Mouse (Mus musculus): ENCODE measurements around the gene Polrmt.

Polrmt gene

DNA sequence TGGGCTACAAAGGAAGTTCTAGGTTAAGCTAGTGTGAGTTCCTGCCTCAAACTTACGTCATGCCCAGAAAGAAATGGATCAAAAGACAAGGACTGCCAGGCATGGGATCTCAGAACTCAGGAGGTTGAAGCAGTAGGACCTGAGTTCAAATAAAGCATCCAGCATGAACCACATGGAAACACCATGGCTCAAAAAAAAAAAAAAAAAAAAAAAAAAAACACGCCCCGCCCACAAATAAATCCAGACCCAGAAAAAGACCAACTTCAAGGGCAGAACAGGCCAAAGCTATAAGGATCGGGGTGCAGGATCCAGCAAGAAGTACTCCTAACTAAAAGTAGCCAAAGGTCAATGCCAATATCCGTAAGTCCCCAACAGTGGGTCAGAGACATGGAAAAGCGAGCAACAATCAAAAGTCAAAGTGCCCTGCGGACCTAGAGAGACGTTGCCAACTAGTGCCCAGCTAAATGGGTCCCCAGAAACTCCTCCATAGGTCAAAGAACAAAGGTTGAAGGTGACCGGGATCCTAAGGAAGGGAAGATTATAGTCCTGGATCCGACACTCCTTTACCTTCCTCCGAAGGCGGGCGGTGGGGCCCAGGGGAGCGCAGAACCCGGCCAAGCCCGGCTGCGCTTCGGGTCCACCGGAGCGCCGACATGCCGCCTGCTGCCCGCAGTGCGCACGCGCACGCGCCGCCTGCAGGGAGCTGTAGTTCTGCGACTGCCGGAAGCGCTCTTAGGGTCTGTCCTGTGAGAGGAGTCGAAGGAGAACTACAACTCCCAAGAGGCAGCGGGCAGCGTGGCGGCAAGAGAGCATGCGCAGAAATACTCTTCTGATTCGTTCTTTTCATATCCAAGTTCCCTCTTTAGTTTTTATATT lies at the start of gene Polrmt:
Gene Polrmt (minus strand): TSS at position 684 of the 876 bp plus-strand sequence.
- DNase-seq (ENCODE audit: low spot score) = peak; percentile 96

DNA sequence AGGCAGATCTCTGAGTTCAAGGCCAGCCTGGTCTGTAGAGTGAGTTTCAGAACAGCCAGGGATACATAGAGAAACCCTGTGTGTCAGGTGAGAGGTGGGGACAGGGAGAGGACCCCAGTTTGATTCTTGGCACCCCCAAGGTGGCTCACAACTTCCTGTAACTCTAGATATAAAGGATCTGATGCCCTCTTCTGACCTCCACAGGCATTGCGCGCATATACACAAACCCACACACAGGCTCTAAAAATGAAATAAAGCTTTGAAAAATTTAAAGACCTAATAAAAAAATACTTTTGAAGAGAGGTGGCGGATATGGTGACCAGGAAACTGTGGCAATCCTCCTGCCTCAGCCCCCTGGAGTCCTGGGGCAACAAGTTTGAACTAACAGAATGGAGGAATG lies 49.5 kb upstream of the Polrmt start:
- no peak for DNase-seq (ENCODE audit: low spot score)

DNA sequence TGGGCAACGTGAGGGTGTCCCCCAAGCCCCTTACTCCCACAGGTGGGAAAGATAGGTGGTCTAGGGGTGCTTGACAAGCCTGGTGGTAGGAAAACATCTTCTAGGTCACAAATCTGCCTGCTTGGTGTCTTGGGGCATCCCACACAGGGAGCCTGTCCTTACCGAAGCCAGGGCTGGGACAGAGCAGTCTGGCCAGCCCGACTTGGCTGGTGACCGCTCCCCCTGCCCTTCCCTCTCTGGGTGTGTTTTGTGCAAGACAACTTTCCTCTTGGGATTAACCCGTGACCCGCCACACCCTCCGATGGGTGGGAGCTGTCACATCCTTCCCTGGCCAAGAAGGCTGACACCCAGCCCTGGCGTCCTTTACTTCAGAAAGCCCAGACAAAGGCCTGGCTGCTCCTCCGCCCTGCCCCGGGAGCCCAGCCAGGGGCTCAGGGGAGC lies 48.1 kb upstream of the Polrmt start:
- no peak for DNase-seq (ENCODE audit: low spot score)

DNA sequence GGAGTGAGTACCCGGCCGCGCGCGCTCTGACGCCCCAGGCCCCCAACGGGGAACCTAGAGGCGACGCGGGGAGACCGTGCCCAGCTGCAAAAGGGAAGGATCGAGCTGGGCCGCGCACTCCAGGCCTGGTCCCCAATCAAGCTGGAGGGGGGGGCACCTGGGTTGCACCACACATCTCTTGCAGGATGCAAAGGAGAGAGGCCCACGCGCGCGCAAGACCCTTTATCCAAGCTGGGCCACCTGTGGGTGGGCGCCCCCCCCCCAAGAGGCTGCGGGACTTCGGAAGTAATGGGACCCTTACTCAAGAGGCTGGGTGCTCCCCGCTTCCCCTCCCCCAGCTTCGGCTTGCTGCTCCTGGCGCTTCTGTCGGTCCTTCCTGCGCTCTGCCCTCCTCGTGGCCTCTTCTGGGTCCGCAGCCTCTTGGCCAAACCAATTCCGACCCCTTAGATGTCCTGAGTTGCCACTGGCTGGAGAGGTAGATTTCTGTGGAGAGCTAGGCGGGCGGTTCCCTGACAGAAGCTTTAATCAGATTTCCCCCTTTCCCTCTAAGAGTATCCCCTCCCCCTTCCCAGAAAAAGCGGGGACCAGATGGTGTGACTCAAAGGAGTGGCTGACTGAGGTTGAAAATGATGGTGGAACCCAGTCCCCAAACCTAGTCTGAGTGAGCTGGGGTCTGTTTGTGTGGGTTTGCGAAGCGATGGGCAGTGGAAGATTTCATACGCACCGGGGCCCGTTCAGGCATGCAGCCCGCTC lies 47.5 kb upstream of the Polrmt start:
- no peak for DNase-seq (ENCODE audit: low spot score)

DNA sequence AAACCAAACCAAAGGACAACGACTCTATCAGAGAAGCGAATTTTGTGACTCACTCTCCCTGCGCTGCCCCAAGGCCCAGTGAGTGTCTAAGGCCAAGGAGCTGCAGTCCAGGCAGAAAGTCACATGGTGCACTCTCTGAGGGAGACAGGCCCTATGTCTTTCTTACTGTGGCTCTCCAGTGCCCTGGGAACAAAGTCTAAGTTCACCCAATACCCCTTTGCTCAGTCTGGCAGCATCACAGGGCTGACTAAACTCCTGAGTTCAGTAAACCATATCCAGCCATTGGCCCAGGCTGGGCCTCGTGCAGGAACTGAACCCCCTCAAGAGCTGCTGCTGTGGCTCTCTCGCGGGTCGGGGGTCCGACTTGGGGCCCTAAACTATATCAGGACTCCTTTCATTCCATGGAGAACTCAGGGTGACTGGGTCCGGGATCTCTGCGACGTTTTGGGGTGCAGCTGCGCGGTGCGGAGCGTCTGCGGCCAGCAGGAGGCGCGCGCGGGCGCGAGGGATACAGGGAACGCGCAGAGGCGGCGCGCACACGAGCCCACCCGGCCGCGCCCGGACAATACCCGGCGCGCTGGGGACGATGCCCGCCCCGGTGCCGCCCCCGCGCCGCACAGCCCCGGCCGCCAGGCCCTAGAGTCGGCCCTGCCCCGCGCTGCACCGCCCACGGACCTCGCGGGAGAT lies 46.8 kb upstream of the Polrmt start, which contains the start of gene Palm:
Gene Palm (plus strand): TSS at position 522 of the 687 bp plus-strand sequence.
- peak; percentile 47 for DNase-seq (ENCODE audit: low spot score)

DNA sequence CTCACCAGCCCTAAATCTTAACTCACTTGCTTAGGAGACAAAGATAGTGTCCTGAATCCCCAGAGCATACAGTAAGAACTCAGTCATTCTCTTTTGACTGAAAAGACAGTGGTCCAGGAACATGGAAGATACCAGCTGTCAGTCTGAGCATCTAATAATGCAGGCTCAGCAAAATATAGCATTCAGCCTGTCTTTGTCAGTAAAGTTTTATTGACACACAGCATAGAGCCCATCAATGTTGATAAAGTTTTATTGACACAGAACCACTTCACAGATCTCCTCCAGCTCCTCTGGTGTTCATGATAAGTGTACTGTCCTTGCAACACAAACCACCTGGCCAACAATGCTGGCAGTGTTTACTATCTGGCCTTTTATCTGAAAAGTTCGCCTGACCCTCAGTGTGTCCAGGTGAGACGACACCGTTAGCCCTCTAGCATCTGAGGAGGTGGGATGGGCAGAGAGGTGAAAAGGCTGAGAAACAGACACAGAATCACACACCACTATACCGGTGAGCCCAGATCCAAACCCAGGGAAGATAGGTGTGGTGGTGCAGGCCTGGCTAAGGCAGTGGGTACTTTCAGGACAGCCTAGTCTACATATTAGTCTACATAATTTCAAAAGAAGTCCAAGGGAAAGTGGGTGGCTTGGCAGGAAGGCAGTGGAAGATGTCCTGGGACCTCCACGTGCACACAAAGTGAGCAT lies 46.1 kb upstream of the Polrmt start:
- no peak for DNase-seq (ENCODE audit: low spot score)

DNA sequence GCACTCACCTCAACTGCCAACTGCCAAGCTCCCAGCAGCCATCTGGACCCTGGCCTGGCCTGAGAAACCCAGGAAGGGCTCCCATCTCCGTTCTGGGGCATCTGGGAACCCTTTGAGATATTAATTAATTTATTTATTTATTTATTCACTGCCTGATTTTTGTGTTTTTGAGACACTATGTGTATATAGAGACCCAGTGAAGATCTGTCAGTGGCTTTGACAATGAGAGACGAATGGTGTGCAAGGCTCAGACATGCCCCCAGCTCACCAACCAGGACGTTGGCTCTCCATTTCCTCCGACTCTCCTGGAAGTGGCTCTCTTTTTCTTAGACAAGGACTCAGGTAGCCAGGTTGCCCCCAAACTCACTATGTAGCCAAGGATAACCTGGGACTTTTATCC lies 44.5 kb upstream of the Polrmt start, which contains the start of gene Prss57:
Gene Prss57 (minus strand): TSS at position 101 of the 400 bp plus-strand sequence.
- DNase-seq (ENCODE audit: low spot score) = no peak

DNA sequence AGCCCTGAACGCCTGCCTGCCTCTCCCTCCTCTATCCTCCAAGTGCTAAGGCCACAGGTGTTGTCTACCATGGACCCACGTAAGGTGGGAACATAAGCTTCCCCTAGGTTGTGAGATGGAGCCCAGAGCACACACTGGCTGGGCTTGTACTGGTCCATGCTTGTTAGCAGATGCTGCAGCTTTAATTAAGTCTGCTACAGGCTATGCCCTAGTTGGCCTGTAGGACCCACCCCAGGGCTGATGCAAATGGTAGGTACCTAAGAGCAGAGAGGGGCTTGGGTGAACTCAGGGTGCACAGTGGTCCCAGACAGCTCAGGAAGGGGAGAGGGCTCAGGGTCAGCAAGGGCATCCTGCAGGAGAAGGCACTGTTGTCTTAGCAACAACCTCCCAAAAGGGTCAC lies 43.2 kb upstream of the Polrmt start:
- no peak for DNase-seq (ENCODE audit: low spot score)

DNA sequence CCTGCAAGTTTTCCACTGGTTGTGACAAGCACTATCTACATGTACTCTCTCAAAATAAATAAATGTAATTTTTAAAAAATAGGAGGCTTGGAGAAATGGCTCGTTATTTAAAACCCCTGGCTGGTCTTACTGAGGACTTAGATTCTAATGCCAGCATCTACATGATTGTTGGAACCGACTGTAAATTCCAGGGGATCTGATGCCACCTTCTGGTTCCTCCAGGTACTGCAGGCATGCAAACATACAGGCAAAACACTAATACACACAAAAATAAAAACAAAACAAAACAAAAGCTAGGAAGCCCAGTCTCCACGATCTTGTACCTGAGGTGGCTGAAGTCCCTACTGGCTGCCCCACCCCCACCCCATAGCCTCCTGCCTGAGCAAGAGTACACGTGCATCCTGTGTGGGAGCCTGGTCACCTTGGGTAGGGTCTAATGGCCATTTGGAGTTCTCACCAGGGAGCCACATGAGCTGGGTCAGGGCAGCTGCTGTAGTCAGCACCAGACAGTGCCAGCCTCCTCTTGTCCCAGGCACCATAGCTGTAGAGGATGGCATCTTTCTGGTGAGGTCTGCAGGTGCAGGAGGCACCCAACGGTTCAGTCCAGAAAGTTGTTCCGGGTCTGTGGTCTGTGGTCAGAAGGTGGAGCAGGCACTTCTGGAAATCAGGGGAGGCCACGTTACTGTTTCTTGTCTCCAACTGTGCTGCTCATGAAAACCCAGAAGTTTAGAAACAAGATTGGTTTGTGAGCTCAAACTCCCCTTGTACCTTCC lies 42.2 kb upstream of the Polrmt start:
- DNase-seq (ENCODE audit: low spot score) = peak; percentile 74

DNA sequence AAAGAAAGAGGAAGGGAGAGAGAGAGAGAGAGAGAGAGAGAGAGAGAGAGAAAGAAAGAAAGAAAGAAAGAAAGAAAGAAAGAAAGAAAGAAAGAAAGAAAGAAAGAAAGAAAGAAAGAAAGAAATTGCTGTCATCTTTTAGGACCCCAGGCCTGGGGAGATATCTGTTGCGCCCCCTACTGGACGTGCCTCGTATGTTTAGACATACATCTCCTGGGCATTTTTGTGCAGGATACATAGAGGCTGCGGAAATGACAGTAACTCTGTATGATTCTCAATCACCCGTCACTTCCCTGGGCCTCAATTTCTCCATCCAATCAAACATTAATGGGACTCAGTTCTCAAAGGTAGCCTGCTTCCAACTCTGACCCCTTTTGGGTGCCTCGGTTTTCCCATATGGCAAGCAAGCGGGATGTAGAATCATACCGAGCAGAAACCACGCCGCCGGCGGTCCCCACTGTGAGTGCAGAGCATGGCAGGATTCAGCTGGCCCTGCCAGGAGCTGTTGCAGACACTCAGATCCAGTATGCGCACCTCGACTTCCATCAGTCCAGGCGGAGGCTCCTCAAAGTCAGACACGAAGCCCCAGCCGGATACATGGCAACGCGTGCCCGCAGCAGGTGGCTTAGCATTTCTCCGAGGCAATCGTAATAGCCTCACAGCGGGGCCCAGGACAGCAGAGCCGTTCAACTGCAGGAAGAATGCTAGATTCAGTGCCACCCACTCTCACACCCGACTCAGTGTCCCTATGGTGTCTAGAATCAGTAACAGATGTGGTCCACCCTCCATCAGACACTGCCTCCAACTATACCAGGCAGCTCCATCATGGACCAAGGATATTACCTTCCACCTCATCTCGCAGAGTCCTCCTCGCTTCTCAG lies 37.8 kb upstream of the Polrmt start:
- DNase-seq (ENCODE audit: low spot score) = peak; percentile 53

DNA sequence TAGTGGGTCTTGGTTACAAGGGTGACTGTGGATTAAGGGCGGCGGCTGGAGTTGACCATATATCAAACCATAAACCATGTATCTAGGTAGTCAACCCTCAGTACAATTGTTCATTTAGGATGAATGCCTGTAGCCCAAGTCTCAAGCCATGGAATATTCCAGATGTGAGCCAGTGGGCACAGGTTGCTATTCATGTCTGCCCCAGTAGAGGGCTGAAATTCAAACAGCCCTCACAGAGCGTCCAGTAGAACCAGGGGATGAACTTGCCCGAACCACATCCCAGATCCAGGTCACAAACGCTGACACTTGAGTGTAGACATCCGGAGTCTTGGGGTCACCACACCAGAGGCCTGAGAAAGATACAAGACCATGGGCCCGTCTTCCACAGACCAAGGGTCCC lies 36.7 kb upstream of the Polrmt start:
- DNase-seq (ENCODE audit: low spot score) = no peak

DNA sequence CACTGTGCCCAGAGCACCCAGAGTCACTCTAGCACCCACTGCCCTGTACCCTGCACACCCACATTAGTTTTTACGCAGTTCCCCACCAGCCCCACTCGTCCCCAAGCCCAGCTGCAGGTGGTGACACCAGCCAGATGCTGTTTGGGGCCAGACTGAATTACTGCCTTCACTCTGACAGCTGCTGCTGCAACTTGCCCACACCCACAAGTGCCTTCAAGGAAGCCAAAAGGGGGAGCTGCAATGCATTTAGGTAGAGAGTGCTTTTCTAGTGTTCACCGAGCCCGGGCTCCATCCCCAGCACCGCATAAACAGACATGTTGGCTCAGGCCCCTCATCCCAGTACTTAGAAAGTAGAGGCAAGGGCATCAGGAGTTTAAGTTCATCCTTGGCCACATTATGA lies 35.6 kb upstream of the Polrmt start:
- DNase-seq (ENCODE audit: low spot score) = no peak

DNA sequence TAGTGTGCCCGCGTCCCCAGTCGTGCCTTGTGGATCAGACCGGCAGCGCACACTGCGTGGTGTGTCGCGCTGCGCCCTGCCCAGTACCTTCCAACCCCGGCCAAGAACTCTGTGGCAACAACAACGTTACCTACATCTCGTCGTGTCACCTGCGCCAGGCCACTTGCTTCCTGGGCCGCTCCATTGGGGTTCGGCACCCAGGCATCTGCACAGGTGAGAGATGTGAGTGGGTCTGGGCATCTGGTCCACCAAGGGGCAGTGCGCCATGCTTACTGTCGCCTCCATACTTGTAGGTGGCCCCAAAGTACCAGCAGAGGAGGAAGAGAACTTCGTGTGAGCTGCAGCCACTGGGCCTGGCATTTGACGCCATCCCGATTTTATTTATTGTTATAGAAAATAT lies 34.8 kb upstream of the Polrmt start:
- no peak for DNase-seq (ENCODE audit: low spot score)

DNA sequence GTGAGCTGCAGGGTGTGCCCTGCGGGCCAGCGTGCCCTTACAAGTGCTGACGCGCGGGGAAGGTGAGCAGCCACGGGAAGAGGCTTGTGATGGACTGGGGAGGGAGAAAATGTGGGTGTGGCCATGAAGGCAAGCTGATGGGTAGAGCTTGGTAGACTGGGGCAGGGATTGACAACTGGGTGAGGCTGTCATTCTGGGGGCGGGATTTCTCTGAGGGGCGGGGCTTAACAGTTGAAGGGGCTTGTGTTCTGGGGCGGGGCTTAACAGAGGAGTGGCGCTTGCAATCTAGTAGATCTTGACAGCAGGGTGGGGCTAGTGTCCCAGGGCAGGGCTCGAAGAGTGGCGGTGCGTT lies 34.3 kb upstream of the Polrmt start:
- peak; percentile 67 for DNase-seq (ENCODE audit: low spot score)

DNA sequence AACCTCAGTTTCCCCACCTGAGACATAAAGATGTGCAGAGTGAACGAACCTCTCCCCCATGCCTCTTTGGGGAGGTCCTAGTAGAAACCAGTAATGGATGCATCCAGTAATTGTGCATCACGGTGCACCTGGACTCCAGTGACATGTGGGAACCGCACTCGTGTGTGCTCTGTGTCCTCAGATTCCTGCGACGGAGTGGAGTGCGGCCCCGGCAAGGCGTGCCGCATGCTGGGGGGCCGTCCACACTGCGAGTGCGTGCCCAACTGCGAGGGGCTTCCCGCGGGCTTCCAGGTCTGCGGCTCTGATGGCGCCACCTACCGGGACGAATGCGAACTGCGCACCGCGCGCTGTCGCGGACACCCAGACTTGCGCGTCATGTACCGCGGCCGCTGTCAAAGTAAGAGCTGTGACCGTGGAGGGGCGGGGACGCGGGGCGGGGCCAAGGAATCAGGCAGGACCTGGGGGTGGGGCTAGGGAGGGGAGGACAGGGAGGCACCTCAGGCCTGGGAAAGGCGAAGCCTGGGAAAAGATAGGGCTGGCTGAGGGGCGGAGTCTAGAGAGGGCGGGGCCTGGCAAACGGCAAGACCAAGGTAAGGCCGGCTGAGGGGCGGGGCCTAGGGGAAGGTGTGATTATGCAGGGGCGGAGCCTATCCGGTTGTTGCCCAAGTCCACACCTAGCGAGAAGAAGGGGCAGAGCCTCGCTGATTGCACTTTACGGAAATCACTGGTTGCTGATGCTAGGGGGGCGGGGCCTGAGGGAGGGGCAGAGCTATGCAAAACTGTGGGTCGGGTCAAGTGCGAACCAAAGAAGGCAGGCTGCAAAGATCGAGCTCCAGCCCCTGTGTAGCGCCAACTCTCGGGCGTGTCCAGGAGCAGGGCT lies 33.6 kb upstream of the Polrmt start:
- peak; percentile 93 for DNase-seq (ENCODE audit: low spot score)

DNA sequence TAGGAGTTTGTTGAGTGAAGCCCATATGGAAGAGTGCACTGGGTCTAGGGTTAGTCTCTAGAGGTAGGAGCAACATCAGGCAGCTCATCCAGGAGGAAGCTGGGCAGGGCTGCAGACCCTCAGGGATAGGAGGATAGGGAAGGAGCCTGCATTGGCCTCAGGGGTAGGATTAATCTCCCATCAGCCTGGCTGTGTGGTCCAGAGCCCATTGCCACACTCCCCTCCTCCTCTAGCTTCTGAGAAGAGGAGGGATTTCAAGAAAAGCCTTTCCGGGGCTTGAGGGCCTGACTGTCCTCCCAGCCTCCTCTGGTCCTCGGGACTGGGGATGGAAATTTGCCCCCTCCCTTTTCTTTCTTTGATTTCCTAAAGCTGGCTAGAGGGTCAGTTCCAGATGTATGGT lies 32.8 kb upstream of the Polrmt start:
- DNase-seq (ENCODE audit: low spot score) = no peak

DNA sequence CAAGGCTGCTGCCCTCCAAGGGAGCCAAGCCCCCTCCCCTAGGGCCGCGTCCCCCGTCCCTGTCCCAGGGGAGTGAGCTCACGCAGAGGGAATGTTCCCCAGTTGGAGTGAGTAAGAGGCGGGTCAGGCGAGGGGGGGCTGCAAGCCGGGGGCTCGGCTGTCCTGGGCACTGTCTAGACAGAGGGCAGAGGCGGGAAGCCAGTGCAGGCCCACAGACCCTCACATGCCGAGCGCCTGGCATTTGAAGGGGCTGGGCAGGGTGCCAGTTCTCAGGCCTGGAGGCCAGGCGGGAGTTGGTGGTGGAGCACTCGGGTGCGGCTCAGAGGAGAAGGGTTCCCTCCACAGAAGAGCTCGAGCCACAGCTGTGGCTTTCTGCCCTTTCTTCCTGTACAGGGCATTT lies 31.6 kb upstream of the Polrmt start:
- DNase-seq (ENCODE audit: low spot score) = no peak

DNA sequence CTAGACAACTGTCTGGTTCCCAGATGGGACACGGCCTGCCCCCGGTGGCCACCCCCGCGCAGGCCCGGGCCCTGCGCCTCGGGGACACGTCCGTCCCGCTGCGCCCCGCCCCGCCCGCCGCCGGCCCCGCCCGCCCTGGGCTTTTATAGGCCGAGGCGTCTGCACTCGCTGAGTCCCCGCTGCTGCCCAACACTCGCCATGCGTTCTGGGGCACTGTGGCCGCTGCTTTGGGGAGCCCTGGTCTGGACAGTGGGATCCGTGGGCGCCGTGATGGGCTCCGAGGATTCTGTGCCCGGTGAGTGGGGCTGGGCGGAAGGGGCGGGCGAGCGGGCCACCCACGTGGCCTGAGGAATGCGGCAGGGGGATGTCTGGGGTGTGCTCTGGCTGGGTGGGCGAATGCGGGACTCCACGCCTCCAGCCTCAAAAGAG lies 30.7 kb upstream of the Polrmt start, which contains the start of gene Fstl3:
Gene Fstl3 (plus strand): TSS at position 170 of the 429 bp plus-strand sequence.
- DNase-seq (ENCODE audit: low spot score) = no peak

Measured in c-Kit-positive CD71-positive TER-119-positive erythroid progenitor cells, embryonic 14.5 days (primary cell).